Mouse (Mus musculus) adrenal gland, postnatal 36 days (tissue): ENCODE data around the gene Commd9. TPM values are rescaled to one million over a fixed set of nuclear protein-coding genes. Genes with fewer than 3 reads are reported as not detected.
A peak's percentile ranks its signal among the peaks of the same experiment; 100 is the strongest.

ENCODE experiments used
- DNase-seq, 2 experiments: peaks; one replicate each; pipeline ENCODE4 v3.0.0; 2021; ENCODE audit warnings: mixed read lengths in 1 of 2
- long read RNA-seq, 2 experiments: library from polyadenylated mRNA; stranded (forward); transcript quantifications; one replicate each; pipeline ENCODE4 v2.0.0; 2021; ENCODE audit warnings: borderline sequencing depth in 2 of 2
- total RNA-seq, 2 experiments: library from RNA; stranded (reverse); gene quantifications; 2 replicates each; pipeline ENCODE4 v1.2.3; 2021

The Commd9 gene
- 10 to 100 TPM; 39.0 to 48.7 TPM for total RNA-seq
- long read RNA-seq, experiment 1, transcript Commd9-201 (6 exons, 1,191 nt): major isoform, 68 of 80 reads
- long read RNA-seq, experiment 1, partial matches to known transcripts: 1 of 80 reads
- long read RNA-seq, experiment 1, other reads (novel, unspliced or antisense): 11 of 80 reads
- long read RNA-seq, experiment 2, transcript Commd9-201 (6 exons, 1,191 nt): major isoform, 34 of 42 reads
- long read RNA-seq, experiment 2, partial matches to known transcripts: 0 of 42 reads
- long read RNA-seq, experiment 2, other reads (novel, unspliced or antisense): 8 of 42 reads

- DNase-seq: peak; percentile 95
Observed at GRCm38 (mm10) chr2:101885768-101886438, at the start of gene Commd9. Gene Commd9, plus strand, starts transcription at chr2:101886247.

DNA sequence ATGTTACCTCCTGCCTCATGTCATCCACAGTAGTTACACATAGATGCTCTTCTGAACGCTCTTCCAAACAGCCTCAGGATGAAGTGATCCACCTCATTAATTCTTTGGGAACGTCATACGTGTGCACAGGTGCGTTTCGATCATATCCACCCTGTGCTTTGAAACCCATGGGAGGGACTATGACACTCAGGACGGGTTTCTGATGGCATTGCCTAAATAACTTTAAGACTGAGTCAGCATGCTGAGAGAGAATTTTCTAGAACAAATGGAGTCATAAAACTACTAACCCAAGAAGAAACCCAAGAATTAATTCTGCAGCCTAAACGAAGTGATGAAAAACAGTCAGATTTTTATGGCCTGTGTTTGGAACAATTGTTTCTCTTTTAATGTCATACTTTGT lies 43.3 kb upstream of the Commd9 start:
- DNase-seq: no peak

DNA sequence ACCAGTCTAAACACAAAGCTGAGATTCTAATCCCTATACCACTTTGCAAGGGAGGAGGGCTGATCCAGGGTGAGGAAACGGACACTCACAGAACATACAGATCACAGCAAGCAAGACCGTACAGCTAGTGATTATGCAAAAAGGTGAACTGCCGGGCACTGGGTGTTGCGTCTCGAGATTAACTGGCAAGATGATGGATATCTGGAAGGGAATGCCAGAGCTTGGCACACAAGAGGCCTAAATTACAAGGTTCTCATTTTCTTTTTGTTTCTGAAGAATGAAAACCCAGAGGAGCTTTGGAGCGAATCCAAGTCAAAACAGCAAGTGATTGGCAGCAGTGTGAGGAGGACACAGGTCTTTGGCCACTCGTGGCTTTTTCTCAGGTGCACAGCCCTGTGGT lies 31.3 kb upstream of the Commd9 start:
- DNase-seq: peak in 1 of 2 experiments; percentile 21

GRCm38 (mm10) chr2:101856174-101856573 lies 29.9 kb upstream of the Commd9 start:
- no peak for DNase-seq

- DNase-seq: no peak
Observed at GRCm38 (mm10) chr2:101860920-101861485, 25.0 kb upstream of the Commd9 start.

DNA sequence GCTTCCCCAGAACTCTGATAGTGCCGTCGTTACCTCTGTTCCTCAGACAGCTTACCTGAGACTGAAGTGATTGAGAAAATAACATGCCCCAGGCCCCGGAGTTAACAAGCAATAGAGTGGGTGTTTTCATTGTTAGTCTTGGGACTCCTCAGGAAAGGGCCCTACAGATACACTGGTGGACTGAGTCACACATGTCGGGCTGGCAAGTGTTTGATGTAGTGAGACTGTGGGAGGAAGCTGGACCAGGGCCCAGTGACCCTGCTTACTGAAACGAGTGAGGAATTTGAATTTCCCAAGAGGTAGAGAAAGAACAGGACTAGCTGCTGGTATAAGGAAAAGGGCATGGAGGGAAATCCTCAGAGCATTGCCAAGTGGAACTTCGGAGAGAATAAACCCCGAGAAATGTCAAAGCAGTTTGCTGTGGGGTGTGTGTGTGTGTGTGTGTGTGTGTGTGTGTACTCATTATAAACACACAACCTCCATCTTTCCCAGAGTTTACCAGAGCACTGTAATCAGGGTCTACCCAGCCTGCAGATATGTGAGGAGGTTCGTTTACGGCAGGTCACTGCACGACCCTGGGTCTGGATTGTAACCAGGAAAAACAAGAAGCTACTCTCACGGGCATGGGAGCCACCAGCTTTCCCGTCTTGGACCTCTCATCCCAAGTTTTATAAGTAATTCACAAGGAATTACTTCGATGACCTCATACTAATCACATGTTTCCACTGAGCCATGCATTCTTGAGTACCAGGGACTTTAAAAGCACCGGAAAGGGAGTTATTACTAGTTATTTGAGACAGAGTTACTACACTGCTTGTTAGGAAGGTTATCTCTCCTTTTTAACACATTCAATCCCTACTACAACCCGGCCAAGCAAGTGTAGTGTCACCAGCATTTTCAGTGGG lies 23.6 kb upstream of the Commd9 start:
- DNase-seq: peak; percentile 81 to 84

DNA sequence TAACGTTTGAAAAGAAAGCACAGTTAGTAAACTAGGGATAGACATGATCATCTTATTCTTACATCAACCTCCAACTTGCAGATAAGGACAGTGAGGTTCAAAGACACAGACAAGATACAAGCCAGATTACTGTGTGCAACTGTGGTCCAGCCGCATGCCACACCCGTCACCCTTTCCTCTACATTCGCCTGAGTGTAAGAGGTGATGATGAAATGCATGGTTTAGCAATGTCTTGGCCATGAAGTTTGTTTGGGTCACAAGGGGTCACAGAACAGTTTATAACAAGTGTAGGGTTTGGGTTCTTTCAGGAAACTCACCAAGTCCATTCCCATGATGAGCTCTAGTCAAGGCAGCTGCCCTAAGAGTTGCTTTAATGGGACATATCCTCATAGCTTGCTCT lies 17.4 kb upstream of the Commd9 start:
- DNase-seq: peak in 1 of 2 experiments; percentile 22

- DNase-seq: peak in 1 of 2 experiments; percentile 65
Observed at GRCm38 (mm10) chr2:101871179-101871578, 14.9 kb upstream of the Commd9 start.

- DNase-seq: no peak
Observed at GRCm38 (mm10) chr2:101881471-101882162, 4.4 kb upstream of the Commd9 start.

DNA sequence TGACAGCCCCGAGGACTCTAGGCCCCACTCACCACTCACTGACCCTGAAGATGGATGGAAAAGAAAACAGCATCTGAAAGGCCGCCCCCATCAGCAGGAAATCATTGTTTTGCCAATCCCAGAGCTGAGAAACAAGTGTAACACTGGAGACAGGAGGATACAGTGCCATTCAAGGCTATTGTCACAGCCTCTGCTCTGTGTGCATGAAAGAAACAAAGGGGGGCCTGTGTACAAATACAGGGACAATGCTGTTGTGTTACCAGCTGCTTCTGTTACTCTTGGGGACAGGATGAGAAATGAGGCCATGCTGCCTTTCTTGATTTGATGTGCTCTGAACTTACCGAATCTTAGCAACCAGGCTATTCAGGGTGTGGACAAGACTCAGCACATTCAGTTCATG lies 3.0 kb upstream of the Commd9 start, which contains the start of gene Prr5l:
TSS of gene Prr5l (minus strand) at position 30 of the 400 bp plus-strand sequence.
- DNase-seq: no peak

DNA sequence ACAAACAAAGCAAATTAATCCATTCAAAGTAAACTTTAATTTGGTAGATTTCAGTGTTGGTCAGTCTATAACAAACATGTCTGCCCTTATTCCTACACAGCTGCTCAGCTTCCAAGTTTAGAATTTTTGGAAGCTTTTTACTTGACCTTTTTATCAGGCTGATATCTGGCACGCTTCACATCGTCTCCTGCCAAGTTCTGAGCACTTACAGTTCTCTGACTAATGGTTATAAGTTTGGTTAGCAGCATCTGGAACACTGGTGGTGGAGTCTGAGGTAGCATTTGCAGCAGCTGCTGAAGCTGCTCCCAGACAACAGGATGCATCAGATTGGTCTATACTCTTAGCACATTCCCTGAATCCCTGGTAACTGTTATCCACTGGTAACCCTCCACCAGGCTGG lies 1.8 kb upstream of the Commd9 start:
- DNase-seq: peak; percentile 76 to 82

DNA sequence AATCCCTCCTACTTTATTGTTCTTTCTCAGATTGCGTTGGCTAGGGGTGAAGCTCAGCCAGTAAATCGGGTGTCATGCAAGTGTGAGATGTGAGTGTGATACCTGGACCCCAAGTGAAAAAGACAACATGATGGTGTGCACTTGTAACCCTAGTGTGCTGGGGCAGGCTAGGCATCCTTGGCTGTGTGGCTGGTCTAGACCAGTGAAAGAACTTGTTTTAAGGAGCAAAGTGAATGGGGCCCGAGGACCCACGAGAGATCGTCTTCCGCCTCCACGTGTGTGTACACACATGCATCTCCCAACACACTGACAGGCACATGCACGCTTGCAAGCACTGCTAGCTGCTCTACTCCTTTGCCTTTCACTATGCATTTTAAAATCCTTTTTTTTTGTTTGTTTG lies 2.8 kb downstream of the Commd9 start:
- no peak for DNase-seq

GRCm38 (mm10) chr2:101891143-101891542 lies 5.1 kb downstream of the Commd9 start:
- no peak for DNase-seq

DNA sequence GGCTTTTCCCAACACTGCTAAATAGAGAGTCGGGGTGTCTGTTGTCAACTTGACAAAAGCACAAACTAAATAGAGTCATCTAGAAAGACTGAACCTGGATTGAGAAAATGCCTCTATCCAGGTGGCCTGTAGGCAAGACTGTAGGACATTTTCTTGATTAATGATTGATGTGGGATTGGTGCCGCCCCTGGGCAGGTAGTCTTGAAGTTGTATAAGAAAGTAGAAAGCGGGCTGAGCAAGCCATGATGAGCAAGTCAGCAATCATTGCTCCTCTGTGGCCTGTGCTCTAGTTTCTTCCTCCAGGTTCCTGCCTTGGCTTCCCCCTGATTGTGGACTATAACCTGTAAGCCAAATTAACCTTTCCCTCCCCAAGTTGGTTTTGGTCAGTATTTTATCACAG lies 8.1 kb downstream of the Commd9 start:
- DNase-seq: no peak

DNA sequence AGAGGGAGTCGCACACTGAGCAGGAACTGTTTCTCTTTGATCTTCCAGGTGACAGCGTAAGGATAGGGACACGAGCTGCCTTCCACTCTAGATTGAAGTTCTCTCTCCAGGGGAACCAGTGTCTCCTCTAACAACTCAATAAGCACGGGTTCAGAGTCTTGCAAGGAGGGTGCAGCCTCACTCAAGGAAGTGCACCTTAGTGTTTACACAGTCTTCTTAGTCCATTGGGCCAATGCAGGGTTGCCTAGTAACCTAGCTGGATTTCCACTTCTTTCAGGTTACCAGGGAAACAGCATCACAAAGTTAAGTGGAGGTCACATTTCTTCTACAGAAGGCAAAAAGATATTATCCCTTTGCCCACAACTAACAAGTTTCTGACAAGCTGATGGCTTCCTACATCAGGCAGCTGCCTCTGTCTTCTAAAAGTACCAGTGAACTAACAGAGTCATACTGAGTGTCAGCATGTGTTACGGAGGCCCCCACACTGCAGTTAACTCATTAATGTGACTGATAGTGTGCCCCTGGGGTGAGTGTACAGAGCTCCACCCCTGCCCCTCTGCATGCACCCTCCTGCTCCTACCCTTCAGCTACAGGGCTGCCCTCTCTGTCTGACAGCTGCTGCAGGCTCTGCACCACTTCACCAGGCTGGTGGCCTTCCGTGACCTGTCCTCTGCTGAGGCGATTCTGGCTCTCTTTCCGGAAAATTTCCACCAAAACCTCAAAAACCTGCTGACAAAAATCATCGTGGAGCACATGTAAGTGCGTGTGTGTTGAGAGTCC lies 10.6 kb downstream of the Commd9 start:
- DNase-seq: no peak

DNA sequence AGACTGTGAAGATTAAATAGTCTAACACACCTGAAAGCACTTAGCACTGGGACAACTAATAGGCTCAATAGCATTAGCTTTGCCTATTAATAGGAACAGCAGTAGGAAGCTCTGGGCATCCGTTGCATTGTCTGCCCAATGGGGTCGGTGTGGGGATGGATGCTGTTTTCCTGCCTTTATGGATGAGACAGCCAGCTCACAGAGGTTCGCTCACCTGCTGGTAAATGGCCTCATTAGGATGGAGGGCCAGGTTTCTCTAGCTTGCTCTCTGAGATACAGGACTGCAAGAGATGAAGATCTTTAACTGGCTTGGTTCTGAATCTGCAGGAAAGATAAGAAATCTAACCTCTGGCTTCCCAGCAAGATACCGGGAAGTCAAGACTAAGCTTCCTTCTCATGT lies 16.1 kb downstream of the Commd9 start:
- no peak for DNase-seq

- DNase-seq: peak; percentile 80 to 81
Observed at GRCm38 (mm10) chr2:101905534-101906378, 19.7 kb downstream of the Commd9 start.

DNA sequence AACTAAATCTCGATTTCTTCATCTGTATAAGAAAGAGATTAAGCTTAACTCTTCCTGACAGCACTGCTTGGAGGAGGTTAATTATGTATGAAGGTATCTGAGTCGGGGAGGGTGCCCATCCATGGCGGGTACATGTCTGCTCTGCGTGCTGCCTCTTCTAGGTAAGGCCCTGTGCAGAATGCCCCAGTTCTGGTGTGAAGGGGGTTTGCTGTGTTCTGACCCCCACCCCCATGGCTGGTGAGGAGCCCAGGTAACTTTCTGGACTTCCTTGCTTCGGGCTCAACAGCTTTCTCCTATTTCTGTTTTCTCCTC lies 20.3 kb downstream of the Commd9 start:
- DNase-seq: no peak

DNA sequence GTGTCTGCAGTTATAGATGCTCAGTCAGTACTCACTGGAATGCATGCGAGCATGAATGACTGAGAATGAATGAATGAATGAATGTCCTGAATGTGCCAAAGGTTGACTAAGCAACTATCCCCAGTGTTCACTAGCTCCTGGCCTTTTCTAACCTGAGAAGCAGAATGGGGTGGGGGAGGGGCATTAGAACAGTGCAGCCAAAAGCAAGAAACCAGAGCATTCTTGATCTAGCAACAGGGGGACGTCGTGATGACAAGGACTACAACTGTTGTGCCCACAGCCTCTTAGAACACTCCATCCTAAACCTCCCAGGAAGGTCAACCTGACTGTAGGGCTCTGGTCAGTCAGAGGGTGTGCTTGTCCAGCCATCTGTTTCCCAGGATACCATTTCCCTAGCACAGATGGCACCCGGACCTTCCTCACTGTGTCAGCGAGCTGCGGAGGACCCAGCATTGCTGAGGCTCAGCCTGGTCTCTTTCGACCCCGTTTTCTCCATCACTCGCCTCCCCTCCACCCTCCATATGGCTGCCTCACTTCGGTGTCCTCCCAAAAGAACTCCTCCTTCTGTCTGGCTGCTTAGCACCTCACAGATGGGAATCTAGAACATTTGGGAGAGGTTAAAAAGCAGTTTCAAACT lies 21.5 kb downstream of the Commd9 start:
- no peak for DNase-seq

DNA sequence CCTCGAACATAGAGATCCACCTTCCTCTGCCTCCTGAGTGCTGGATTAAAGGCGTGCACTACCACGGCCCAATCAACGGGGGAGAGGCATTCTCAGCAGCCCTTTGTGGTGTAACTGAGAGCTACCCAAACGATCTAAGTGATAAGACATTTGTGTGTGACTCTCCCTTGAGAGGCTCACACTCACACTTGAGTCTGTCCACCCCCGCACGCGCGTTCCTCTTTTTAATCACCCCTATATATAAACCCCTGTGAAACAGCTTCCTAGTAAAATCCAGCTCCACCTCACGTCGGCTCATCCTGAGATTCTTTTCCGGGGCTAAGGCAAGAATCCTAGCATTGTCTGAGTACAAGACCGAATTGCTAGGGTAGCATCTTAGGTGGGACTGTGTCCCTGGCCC lies 22.7 kb downstream of the Commd9 start:
- no peak for DNase-seq
